Mouse (Mus musculus) left cerebral cortex, postnatal 4 days (tissue): ENCODE data around the gene Cerkl. TPM values are rescaled to one million over a fixed set of nuclear protein-coding genes. Genes with fewer than 3 reads are reported as not detected.
A peak's percentile ranks its signal among the peaks of the same experiment; 100 is the strongest.

Experiments used
- DNase-seq: peaks from one replicate; pipeline ENCODE4 v3.0.0-alpha.2; 2022
- intact Hi-C: fragments of 180-260 bp; cut with DNase I; formaldehyde crosslinking; loops from one replicate; pipeline ENCODE4 v1.15.1; 2025
- total RNA-seq, 2 experiments: library from RNA; stranded (reverse); gene quantifications; 2 replicates each; pipeline ENCODE4 v1.2.3; 2021

Cerkl gene
- total RNA-seq, 2 experiments from 2014 or later: 1.4 to 1.9 TPM

DNA sequence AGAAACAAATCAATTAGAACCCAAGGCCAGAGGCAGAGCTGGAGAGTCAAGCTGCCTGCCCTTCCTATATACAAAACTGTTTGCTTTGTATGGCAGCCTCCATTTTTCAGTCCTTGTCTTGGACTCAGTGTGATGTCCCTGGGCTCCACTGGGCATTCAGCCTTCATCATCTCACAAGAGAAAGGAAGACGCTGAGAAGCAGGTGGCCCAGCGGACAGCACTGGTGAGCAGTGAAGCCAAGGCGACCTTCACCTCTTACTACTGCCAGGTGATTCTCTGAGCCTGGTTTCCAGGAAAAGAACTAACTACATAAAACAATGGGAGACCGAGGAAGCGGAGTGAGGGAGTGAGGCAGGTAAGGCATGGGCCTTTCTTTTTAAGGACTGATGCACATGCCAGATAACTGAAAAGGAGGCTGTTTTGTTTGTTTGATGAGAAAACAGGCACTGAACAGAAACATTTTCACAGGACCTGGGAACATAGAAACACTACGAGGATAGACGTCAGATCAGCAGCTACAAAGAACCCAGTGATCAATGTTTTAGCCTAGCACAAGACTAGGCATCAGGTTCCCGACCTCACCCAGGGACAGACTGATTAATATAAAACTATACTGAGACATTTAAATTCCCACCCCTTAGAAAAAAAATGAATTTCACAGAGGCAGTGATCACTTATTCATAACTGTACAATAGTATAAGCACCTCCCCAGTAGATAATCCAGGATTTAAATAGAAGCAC, 78.1 kb downstream of the Cerkl start:
- intact Hi-C loops: no loop called here
- DNase-seq: peak; percentile 16

- DNase-seq: peak; percentile 60
- intact Hi-C loops: no loop called here
These were observed 83.9 kb downstream of the Cerkl start for GRCm38 (mm10) chr2:79372486-79373200.

DNA sequence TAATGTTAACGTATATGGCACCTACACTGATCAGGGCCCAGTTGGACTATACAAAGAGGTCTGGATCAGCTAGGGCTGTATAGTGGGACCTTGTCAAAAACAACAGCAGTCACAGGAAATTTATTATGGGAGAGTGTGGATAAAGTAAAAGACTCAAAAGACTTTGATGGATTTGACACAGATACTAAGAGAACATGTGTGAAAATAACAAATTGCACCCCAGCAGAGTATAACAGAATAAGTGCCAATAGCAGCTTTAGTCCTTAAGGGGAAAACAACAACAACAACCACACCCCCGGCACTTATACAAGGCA, 84.5 kb downstream of the Cerkl start:
- DNase-seq: no peak
- intact Hi-C loops: no loop called here

- no peak for DNase-seq
- intact Hi-C loops: no loop called here
These were observed 85.0 kb downstream of the Cerkl start for GRCm38 (mm10) chr2:79371326-79372153.

DNA sequence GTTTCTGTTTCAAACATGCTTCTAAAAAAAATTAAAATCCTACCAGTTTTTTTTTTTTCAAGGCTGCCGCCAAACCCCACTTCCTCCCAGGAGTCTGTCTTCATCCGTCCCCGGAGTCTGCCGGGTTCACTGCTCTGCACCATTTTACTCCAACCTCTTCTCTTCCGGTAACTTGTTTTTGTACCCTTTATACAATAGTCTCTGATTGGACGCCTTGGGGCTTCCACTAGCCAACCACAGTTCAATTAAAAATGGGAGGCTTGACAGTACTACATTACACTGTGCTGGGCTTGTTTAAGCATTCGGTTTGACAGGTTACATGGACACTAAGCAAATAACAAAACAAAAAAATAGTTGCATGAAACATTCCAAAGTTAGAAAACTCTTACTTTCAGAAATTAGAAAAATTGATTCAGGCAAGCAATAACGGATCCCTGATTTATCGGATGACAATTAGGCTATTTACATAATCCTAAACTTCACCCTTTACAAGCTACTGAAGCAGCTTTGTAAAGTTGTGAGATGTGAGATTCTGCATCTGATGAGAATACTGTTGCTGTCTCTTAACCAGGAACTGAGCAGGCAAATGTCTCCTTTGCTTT, 85.8 kb downstream of the Cerkl start:
- DNase-seq: no peak
- intact Hi-C loops: no loop called here

DNA sequence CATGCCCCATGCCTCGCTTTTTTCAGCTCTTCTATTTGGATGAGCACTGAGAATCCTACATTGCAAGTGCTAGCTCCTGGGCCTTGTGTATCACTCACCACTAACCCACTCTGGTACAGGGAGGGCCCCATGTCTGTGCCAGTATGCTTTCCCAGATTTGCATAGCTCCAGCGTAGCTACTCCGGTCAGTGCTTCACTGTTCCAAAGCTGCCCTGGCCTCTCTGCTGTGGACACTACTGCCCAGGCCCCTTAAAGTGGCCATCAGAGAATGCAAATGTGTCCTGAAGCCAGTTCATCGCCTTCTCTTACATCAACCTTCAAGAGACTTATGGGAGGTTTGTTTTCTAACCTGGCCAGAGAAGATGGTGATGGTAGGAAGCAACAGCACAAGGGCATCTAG, 86.7 kb downstream of the Cerkl start:
- intact Hi-C loops: no loop called here
- no peak for DNase-seq

- no peak for DNase-seq
- intact Hi-C loops: no loop called here
These were observed 87.5 kb downstream of the Cerkl start for GRCm38 (mm10) chr2:79369061-79369524.

DNA sequence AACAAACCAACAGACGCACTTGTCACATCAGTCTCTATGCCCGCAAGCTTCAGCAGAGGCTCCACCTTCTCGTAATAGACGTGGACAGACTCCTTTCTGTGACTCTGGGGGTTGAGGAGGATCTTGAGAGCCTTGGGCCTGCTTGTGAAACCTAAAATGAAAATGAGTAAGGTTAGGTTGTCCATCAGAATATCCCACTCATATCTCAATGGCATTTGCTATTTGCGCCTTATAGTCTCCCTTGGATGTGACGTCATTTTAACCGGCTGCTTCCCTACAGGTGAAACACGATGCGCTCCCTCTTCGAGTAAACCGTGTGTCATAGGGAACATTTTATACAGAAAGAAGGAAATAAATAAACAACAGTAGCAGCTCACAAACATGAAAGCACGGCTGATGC, 87.9 kb downstream of the Cerkl start:
- DNase-seq: no peak
- intact Hi-C loops: no loop called here

DNA sequence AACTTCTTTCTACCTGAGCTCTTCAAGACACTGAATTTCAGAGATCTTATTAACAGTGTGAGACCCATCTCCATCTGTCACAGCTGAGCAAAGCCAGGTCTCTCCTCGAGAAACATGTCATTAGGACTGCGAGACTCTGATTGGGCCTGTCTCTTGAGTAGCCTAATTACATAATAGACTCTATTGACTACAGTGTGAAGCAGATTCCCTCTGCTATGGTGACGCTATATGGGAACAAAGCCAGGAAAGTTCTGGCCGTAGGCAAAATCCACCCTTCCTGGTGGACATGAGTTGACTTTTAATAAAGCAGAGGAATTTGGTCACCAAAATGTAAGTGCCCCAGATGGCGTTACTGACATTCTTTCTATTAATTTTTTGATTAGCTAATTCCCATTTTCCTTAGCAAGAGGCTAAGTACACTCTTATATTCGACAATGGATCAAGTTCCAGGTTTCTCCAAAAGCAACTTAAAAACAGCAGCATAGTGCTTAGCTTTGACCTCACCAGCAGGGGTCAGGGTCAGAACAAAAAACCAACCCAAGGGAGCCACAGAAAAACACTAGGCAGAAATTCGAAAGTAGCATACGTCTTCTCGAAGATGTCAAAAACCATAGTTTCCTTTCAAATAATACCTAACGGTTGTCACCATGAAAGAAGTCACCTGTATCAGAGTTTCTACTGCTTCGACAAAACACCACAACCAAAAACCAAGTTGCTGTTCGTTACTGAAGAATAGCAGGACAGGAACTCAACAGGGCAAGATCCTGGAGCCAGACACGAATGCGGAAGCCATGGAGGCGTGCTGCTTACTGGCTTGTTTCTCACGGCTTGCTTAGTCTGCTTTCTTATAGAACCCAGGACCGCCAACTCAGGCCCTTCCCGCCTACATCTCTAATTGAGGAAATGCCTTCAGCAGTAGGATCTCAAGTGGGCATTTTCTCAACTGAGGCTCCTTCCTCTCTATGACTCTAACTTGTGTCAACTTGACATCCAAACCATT, 88.8 kb downstream of the Cerkl start:
- DNase-seq: peak; percentile 30
- intact Hi-C loops: no loop called here

DNA sequence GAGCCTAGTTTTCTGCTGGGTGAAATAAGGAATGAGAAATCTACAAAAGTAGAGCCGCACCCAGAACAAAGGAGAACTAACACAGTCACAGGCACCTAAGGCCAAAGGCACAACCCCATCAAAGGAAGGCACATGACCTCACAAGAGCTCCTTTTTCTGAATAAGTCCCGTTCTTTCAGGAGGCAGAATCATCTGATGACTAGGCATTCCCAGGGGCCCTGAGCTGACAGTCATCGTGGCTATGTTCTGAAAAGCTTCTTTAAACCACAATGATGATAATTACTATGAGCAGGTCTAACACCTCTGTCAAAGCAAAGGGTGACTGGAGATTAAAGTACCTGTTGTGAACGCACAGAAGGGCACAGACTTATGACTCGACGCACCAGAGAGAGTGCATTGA, 92.7 kb downstream of the Cerkl start:
- no peak for DNase-seq
- intact Hi-C loops: no loop called here

- intact Hi-C loops: no loop called here
- no peak for DNase-seq
These were observed 94.6 kb downstream of the Cerkl start for GRCm38 (mm10) chr2:79362029-79362428.

GRCm38 (mm10) chr2:79357835-79358234, 98.8 kb downstream of the Cerkl start:
- intact Hi-C loops: no loop called here
- DNase-seq: no peak

GRCm38 (mm10) chr2:79354773-79355172, 101.8 kb downstream of the Cerkl start:
- intact Hi-C loops: no loop called here
- DNase-seq: no peak

GRCm38 (mm10) chr2:79352100-79352802, 104.3 kb downstream of the Cerkl start:
- no peak for DNase-seq
- intact Hi-C loops: no loop called here

DNA sequence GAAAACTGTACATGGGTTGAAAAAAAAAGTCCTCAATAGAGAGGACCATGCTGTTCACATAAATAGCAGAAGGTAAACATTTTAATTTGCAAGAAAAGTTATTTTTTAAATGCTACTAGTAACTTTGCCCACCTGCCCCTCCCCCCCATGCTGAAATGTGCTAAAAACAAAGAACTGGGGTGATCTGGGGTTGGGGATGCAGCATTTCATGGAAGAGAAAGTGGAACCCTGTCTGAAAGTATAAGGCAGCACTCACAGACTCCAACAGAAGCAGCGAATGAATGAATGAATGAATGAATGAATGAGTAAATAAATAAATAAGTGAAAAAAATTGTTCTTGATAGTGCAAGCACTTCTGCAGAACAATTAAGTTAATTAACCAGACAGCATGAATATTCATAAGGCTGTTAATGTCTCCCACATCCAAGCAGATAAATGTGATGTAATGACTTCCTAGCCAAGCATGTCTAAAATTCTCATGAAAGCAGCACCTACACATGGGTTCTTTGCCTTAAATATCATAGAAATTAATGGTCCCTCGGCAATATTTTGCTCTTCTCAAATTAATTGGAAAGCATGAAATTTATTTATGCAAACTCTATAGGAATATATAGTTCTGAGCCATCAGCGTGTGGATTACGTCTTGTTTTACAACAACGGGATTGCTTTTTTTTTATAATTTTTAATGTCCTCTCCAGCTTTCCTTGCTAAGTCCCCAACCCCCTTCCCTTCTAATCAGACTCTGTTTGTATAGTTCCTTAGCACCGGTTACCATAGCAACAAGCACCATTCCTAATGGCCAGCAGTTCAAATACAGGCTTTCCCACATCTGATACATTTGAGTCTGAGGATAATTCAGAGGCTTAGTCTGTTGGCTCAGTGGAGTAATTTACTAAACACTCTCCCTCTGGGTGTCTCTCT, 105.1 kb downstream of the Cerkl start:
- no peak for DNase-seq
- intact Hi-C loops: no loop called here

DNA sequence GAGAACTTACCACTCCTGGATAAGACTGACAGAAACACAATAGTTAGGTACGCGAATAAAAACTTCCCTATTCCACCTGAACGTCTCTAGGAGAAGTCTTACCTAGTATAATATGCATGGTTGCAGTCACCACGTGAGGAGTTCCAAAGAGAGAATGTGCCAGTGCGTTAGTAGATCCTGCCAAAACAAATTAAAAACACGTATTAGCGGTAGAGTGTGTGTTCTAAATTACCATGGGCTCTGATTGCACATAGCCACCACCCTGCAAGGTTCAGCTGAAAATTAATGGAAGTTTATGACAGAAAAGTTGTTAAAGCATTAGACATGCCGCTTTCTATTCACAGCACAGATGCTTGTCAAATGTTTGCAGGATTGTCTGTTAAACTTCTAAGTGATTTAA, 113.5 kb downstream of the Cerkl start:
- no peak for DNase-seq
- intact Hi-C loops: no loop called here

- no peak for DNase-seq
- intact Hi-C loops: no loop called here
These were observed 117.6 kb downstream of the Cerkl start for GRCm38 (mm10) chr2:79339003-79339402.

DNA sequence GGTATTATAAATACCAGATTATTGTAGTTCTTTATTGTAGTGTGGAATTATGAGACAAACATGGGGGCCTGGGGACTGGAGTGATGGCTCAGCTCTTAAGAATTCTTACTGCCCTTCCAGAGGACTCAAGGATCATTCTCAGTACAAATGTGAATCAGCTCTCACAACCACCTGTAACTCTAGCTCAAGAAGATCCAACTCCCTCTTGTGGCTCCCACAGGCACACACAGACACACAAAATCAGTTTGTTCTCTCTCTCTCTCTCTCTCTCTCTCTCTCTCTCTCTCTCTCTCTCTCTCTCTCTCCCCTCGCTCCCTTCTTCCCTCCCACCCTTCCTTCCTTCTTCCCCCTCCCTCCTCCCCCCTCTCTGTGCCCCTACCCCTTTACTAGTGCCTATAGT, 120.4 kb downstream of the Cerkl start:
- no peak for DNase-seq
- intact Hi-C loops: no loop called here
